Mouse (Mus musculus) heart, embryonic 11.5 days (tissue): ENCODE data around the gene Esr2. TPM values are rescaled to one million over a fixed set of nuclear protein-coding genes. Genes with fewer than 3 reads are reported as not detected.

Experiments used
- ATAC-seq: fragments of 200-750 bp; cut with Nextera tagmentation; replicated peaks from 2 replicates; pipeline ENCODE4 v1.8.0; 2017; ENCODE audit warnings: moderate library complexity; ENCODE audit not compliant: insufficient number of reproducible peaks, low FRiP score, low TSS enrichment
- H3K27ac ChIP-seq: fragments of 300-500 bp; sonication (generic); 2 replicates; pipeline ENCODE4 v1.5.1; 2014; ENCODE audit warnings: mild to moderate bottlenecking, low read depth, low read length
- H3K27me3 ChIP-seq: fragments of 300-500 bp; sonication (generic); 2 replicates; pipeline ENCODE4 v1.6.1; 2014; ENCODE audit warnings: mild to moderate bottlenecking, low read length, mixed read lengths; ENCODE audit not compliant: control insufficient read depth, insufficient read depth
- H3K36me3 ChIP-seq: fragments of 300-500 bp; sonication (generic); 2 replicates; pipeline ENCODE4 v1.6.1; 2014; ENCODE audit warnings: mild to moderate bottlenecking, low read length, moderate library complexity, mixed read lengths; ENCODE audit not compliant: control insufficient read depth, insufficient read depth
- H3K4me1 ChIP-seq: fragments of 300-500 bp; sonication (generic); 2 replicates; pipeline ENCODE4 v1.6.1; 2014; ENCODE audit warnings: low read length; ENCODE audit not compliant: control insufficient read depth, insufficient read depth
- H3K4me2 ChIP-seq: fragments of 300-500 bp; sonication (generic); 2 replicates; pipeline ENCODE4 v1.6.1; 2014; ENCODE audit warnings: mild to moderate bottlenecking, moderate library complexity
- H3K4me3 ChIP-seq: fragments of 300-500 bp; sonication (generic); 2 replicates; pipeline ENCODE4 v1.5.1; 2014; ENCODE audit warnings: low read depth, low read length
- H3K9ac ChIP-seq: fragments of 300-500 bp; sonication (generic); 2 replicates; pipeline ENCODE4 v1.6.1; 2014; ENCODE audit warnings: mild to moderate bottlenecking, low read depth, low read length, moderate library complexity
- H3K9me3 ChIP-seq: fragments of 300-500 bp; sonication (generic); replicated peaks from 2 replicates; pipeline ENCODE4 v1.6.1; 2016; ENCODE audit warnings: low read length; ENCODE audit not compliant: control insufficient read depth
- WGBS: fragments of 180-500 bp; shearing (Covaris S2); extraction: QIAGEN DNeasy Blood & Tissue Kit; methylation state at CpG from one replicate; pipeline ENCODE4 v1.1.7; 2014; ENCODE audit not compliant: insufficient replicate concordance; 5-methylcytosine and 5-hydroxymethylcytosine counted together
- polyA plus RNA-seq: library from polyadenylated mRNA; unstranded; fragments of >200 nt; fragmentation: Nextera tagmentation; extraction: Ambion mirVana; gene quantifications from 2 replicates; pipeline ENCODE4 v1.2.1, GENCODE M21; 2014

Gene Esr2
- polyA plus RNA-seq, 1 experiment from 2014 or later, result 0.23 TPM

DNA sequence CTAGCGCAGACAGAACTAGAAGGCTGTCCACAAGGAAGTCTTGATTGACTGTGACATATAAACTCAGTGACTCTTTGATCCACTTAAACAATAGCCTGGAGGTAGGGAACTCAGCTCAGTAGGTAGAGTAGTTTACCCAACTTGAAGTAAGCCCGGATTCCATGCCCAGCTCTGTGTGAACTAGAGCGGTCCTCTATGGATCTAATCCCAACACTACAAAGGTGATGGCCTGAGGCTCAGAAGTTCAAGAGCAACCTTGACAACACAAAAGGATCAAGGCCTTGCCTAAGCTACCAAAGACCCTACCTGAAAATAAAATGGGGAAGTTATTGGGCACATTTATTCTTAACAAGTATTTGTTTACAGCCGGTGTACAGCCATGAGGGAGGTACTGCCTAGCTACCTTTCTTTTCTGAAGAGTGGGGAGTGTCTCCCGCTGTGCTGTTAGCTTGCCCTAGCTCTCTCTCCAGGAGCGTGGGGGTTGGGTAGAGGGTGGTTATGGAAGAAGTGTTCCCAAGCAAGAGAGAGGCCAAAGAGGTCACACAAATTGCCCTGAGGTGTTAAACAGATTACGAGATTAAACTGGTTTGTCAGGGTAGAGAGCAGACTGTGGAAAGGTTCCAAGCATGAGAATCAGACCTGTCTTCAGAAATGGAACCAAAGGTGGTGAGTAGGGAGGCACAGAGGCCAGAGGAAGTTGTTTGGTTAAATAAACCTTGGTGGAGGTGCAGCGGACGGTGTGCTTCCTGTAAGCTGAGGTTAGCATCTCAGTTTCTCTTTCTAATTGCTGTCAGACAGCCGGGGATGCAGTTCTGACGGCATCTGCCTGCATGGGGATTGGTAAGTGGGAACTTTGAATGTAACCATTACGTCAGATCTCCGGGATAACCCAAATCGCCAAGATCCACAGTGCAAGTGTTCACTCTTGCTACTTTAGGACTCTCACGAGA is 90.8 kb downstream of the Esr2 start:
- 60% methylated on average over 15 of the region's 15 CpGs for WGBS
- H3K4me2 ChIP-seq, result no peak overlapping the region
- H3K9me3 ChIP-seq, result no peaks in the 10 kb centered on the region
- H3K27ac ChIP-seq, result no peak overlapping the region
- no peak overlapping the region for H3K9ac ChIP-seq
- no peak overlapping the region for H3K4me3 ChIP-seq
- no peak for ATAC-seq
- H3K4me1 ChIP-seq, result peaks cover 8% of the 10 kb centered on the region
- 0 out of 2 replicates have a peak, but pooled peaks cover 3% of the 10 kb centered on the region for H3K36me3 ChIP-seq
- H3K27me3 ChIP-seq, result no peaks in the 10 kb centered on the region

DNA sequence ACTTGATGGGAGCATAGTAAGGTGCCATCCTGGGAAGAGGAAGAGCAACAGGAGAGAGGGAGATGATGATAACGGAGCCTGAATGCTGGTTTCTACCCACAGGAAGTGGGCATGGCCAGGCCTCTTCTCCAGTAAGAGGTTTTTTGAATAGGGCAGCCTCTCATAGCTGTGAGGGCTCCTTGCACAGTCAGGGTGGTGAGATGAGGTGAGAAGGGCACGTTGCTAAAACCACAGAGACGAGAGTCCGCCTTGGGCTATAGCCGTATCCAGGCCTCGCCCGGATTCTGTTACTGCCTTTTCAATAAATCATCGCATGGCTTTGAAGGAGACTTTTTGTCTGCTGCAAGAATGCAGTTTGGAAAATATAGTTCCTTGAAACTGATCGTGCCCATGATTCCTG is 92.0 kb downstream of the Esr2 start:
- no peak overlapping the region for H3K9ac ChIP-seq
- ATAC-seq, result no peak
- no peaks in the 10 kb centered on the region for H3K9me3 ChIP-seq
- peaks cover 16% of the 10 kb centered on the region for H3K4me1 ChIP-seq
- 85% methylated on average over 9 of the region's 9 CpGs for WGBS
- 0 out of 2 replicates have a peak, but pooled peaks cover 3% of the 10 kb centered on the region for H3K36me3 ChIP-seq
- H3K4me3 ChIP-seq, result no peak overlapping the region
- H3K27ac ChIP-seq, result no peak overlapping the region
- H3K4me2 ChIP-seq, result no peak overlapping the region
- no peaks in the 10 kb centered on the region for H3K27me3 ChIP-seq

DNA sequence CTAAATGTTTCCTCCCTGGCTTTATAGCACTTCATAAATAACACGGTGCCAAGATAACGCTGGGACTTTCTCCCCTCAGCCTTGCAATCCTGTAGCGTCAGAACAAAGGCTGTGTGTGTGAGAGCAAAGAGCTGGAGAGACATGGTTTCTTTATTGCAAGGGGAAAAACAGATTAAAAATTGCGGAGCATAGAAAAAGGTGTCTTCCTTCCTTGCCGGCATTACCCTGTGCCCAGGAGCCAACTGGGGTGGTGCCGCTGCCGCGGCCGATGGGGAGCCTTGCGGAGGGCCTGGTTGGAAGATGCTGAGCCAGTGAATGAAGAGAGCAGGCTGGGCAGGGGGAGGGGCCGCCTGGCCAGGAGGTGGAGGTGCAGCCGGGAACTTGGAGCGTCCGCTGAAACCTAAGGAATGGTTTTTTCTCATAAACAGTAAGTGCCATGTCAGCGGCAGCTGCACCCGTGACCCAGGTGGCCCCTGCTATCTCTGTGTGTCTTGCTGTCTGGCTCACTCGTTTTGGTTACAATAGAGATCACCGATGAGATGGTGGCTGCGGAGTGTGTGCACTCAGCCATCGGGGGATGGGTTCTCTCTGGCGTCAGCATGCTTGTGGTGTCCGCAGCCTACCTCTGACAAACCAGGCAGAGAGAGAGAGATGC is 95.4 kb downstream of the Esr2 start:
- Histone ChIP-seq H3K4me2 (peak overlapping the region; percentile 59), H3K4me1 (peaks cover 13% of the 10 kb centered on the region), H3K4me3 (peak overlapping the region; percentile 33), H3K9me3 (no peaks in the 10 kb centered on the region), H3K9ac (no peak overlapping the region), H3K27me3 (no peaks in the 10 kb centered on the region), H3K36me3 (peaks cover 7% of the 10 kb centered on the region; the same call in 1 of the 2 replicates), H3K27ac (no peak overlapping the region)
- ATAC-seq, result no peak
- WGBS, result 5% methylated on average over 22 of the region's 22 CpGs

DNA sequence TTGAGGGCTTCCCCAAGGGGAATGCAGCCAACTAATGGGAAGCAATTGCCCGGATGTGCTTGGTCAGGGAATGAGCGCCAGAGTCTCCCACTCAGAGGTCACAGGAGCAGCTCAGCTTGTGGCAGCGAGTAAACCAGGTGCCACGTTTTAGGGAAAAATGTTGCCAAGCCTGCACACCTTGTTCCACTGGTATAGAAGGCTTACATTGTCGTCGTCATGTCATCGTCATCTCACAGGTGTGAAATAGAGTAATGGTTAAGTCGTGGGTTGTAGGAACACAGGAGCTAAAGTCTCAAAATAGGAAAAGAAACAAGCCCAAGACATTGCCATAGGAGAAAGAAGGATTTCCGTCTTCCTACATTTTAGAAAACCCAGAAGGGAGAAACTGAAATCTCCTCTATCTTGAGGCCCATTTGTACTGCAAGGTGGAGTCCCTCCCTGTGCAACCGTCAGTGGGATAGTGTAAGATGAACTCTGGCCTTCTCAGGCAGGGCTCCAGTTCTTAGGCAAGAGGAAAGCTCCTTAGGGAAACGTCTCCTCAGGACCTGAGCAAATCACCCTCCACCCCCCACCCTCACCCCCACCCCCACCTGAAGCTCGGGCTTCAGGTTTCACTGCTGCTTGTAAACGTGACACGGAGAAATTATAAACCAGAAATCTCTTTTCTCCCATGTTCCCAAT is 96.0 kb downstream of the Esr2 start:
- WGBS, result 40% methylated on average over 14 of the region's 14 CpGs
- Histone ChIP-seq H3K9ac (no peak overlapping the region), H3K4me3 (peak overlapping the region; percentile 33), H3K4me1 (peaks cover 13% of the 10 kb centered on the region), H3K9me3 (no peaks in the 10 kb centered on the region), H3K27me3 (no peaks in the 10 kb centered on the region), H3K4me2 (peak overlapping the region; percentile 59), H3K36me3 (peaks cover 13% of the 10 kb centered on the region; the same call in 1 of the 2 replicates), H3K27ac (no peak overlapping the region)
- no peak for ATAC-seq

DNA sequence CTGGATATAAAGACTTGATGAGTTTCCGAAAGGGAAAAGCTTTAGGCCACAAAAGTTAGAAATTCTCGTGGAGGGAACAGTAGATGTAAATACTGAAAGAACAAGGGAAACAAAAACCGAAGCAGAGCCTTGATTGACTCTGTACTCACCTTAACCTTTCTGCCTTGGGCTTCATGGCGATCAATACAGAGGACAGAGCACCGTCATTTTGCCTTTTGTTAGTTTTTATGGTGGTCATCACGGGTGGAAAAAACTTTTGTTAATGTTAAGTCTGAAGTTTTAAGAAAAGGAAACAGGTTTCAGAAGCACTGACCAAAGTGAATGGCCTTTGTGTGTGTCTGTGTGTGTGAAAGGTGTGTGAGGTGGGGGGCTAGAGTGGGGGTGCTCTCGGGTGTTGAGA is 103.1 kb downstream of the Esr2 start:
- 52% methylated on average over 7 of the region's 7 CpGs for WGBS
- H3K36me3 ChIP-seq, result peaks cover 17% of the 10 kb centered on the region
- H3K27me3 ChIP-seq, result no peaks in the 10 kb centered on the region
- H3K4me2 ChIP-seq, result no peak overlapping the region
- H3K27ac ChIP-seq, result no peak overlapping the region
- no peaks in the 10 kb centered on the region for H3K9me3 ChIP-seq
- no peak overlapping the region for H3K4me3 ChIP-seq
- ATAC-seq, result no peak
- peaks cover 15% of the 10 kb centered on the region for H3K4me1 ChIP-seq
- H3K9ac ChIP-seq, result no peak overlapping the region

DNA sequence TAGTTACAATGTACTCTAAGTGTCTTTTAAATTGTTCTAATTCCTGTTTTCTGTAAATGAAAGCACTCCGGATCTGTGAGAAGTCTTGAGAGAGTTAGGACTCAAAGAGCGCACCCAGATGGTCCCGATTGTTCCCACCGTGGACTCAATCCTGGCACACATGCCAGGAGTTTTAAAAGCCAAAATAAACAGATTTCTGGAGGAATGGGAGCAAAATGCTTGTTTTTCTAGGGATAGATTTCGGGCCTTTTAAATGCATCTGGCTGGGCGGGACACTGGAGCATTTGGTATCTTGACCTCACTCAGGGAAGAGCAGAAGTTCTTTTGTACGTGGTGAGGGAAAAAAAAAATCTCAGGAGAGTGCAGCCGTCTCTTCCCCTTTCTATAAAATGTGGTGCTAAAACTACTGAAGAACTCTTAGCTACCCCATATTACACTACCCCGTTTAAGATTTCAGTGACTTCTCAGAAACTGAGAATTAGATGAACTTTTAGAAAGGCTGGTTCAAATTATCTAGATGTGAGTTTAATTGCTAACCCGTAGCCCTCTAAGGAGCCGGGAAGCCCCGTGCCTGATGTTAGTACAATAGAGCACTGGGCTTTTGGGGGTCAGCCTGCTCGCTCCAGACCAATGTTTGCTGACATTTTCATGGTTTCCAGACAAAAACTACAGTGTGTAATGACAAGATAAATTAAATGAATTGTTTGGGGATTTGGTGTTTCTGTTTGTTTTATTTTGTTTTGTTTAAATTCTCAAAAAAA is 103.8 kb downstream of the Esr2 start:
- no peak for ATAC-seq
- H3K36me3 ChIP-seq, result peaks cover 13% of the 10 kb centered on the region
- no peaks in the 10 kb centered on the region for H3K27me3 ChIP-seq
- no peak overlapping the region; the same call in 1 of the 2 replicates for H3K27ac ChIP-seq
- peaks cover 15% of the 10 kb centered on the region for H3K4me1 ChIP-seq
- peak overlapping the region; percentile 52; the same call in 1 of the 2 replicates for H3K9ac ChIP-seq
- 14% methylated on average over 13 of the region's 13 CpGs for WGBS
- peak overlapping the region; percentile 14 for H3K4me3 ChIP-seq
- peak overlapping the region; percentile 54 for H3K4me2 ChIP-seq
- no peaks in the 10 kb centered on the region for H3K9me3 ChIP-seq

DNA sequence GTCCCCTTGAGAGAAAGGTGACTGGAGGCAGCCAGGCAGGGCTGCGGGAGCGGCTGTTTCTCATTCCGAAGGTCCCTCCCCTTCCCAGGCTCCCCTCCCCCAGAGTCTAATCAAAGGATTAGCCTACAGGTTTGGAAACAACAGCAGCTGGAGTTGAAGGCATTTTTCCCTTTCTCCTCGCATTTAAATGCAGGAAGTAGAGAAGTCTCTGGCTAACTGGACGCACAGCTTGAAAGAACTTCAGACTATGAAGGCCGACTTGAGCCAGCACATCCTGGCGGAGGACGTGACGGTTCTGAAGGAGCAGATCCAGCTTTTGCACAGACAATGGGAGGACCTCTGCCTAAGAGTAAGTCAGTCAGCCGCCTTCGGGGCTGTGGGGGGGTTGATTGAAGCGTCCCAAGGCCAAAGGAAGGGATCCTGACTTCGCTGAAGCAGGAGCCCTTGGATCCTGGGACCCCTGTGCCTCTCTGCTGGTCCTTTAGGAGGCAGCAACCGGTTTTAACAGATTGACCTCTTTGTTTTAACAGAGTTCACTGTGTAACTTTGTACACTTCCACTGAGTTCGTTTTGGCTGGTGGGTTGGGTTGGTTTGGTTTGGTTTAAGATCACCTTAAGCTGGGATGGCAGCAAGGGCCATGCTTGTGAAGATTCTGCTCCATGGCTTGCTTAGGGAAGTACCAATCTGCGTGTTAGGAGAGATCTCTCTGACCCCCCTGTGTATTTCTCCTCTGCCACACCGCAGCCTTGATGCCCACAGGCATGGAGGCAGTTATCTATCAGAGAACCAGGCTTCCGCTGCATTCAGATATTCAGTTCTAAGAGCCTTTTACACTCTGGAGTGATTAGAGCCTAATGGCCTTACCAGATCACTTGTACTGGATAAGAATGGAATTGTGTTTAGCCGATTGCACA is 104.9 kb downstream of the Esr2 start:
- 9% methylated on average over 19 of the region's 19 CpGs for WGBS
- no peak for ATAC-seq
- Histone ChIP-seq H3K36me3 (peaks cover 13% of the 10 kb centered on the region), H3K27ac (peak overlapping the region; percentile 70), H3K4me3 (peak overlapping the region; percentile 34), H3K4me1 (peaks cover 15% of the 10 kb centered on the region), H3K9me3 (no peaks in the 10 kb centered on the region), H3K9ac (peak overlapping the region; percentile 65), H3K27me3 (no peaks in the 10 kb centered on the region), H3K4me2 (peak overlapping the region; percentile 62)
